Mouse (Mus musculus): ENCODE measurements around the gene Litaf. TPM values are rescaled to one million over a fixed set of nuclear protein-coding genes. Genes with fewer than 3 reads are reported as not detected.
"Not testable (repeated sequence)": the region's sequence is repeated elsewhere in the genome, so short reads cannot be mapped to it uniquely, and the experiment has no call there.

Gene Litaf
- total RNA-seq, 2 experiments from 2014 or later, result 12.4 to 13.2 TPM

GRCm38 (mm10) chr16:11024841-11025240 is 41.1 kb downstream of the Litaf start:
- no peak for DNase-seq (ENCODE audit: low spot score in 2 of 2)

GRCm38 (mm10) chr16:11023618-11024017 is 42.3 kb downstream of the Litaf start:
- no peak for DNase-seq (ENCODE audit: low spot score in 2 of 2)

GRCm38 (mm10) chr16:11022113-11022489 is 43.9 kb downstream of the Litaf start:
- DNase-seq (ENCODE audit: low spot score in 2 of 2), result no peak

GRCm38 (mm10) chr16:11021403-11022112 is 44.4 kb downstream of the Litaf start:
- DNase-seq (ENCODE audit: low spot score in 2 of 2), result no peak

GRCm38 (mm10) chr16:11017807-11018595 is 48.0 kb downstream of the Litaf start:
- DNase-seq (ENCODE audit: low spot score in 2 of 2), result no peak

GRCm38 (mm10) chr16:11016353-11016752 is 49.6 kb downstream of the Litaf start:
- DNase-seq (ENCODE audit: low spot score in 2 of 2), result no peak

GRCm38 (mm10) chr16:11014407-11014806 is 51.5 kb downstream of the Litaf start:
- DNase-seq (ENCODE audit: low spot score in 2 of 2), result no peak

- DNase-seq (ENCODE audit: low spot score in 2 of 2), result not testable (repeated sequence)
Measured at GRCm38 (mm10) chr16:11013464-11014147, 52.4 kb downstream of the Litaf start.

GRCm38 (mm10) chr16:11012571-11013463 is 53.1 kb downstream of the Litaf start:
- DNase-seq (ENCODE audit: low spot score in 2 of 2), result peak; percentile 53 to 71

GRCm38 (mm10) chr16:11011939-11012338 is 54.0 kb downstream of the Litaf start:
- DNase-seq (ENCODE audit: low spot score in 2 of 2), result no peak

GRCm38 (mm10) chr16:11011206-11011605 is 54.8 kb downstream of the Litaf start:
- no peak for DNase-seq (ENCODE audit: low spot score in 2 of 2)

GRCm38 (mm10) chr16:11010270-11010669 is 55.7 kb downstream of the Litaf start:
- DNase-seq (ENCODE audit: low spot score in 2 of 2), result no peak

- DNase-seq (ENCODE audit: low spot score in 2 of 2), result no peak
Measured at GRCm38 (mm10) chr16:11008162-11008991, 57.6 kb downstream of the Litaf start.

- DNase-seq (ENCODE audit: low spot score in 2 of 2), result no peak
Measured at GRCm38 (mm10) chr16:11006100-11006499, 59.9 kb downstream of the Litaf start.

GRCm38 (mm10) chr16:11001703-11002659 is 64.0 kb downstream of the Litaf start:
- DNase-seq (ENCODE audit: low spot score in 2 of 2), result no peak

- no peak for DNase-seq (ENCODE audit: low spot score in 2 of 2)
Measured at GRCm38 (mm10) chr16:10999809-11000208, 66.1 kb downstream of the Litaf start.

- no peak for DNase-seq (ENCODE audit: low spot score in 2 of 2)
Measured at GRCm38 (mm10) chr16:10998224-10998623, 67.7 kb downstream of the Litaf start.

- DNase-seq (ENCODE audit: low spot score in 2 of 2), result no peak
Measured at GRCm38 (mm10) chr16:10996576-10996975, 69.4 kb downstream of the Litaf start.

Measured in layer of hippocampus, postnatal 10 days (tissue).